Mouse (Mus musculus): Measurements from ENCODE around the gene Clock. TPM values are rescaled to one million over a fixed set of nuclear protein-coding genes. Genes with fewer than 3 reads are reported as not detected.

Clock gene
- polyA plus RNA-seq, 1 experiment, result 1.8 TPM

DNA sequence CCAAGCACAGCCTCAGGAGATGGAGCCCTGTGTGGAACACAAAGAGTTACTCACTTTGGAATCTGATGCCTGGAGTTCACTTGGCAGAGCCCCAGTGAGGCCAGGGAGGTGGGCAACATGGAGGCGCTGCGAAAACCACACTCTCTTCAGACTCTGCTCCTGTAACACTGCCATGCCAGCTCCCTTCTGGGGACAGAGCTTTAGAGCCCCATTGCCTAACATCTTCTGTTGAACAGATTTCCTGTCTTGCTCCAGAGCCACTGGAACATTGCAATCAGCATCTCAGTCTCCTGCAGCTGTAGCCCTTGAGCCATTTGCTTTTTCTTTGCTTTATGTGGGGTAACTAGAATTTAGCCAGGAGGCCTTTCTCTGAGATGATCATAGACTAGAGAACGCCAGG lies 122.3 kb downstream of the Clock start:
- WGBS, result 39% methylated on average over 3 of the region's 3 CpGs
- 0 out of 2 replicates have a peak overlapping the region, but pooled peaks have one; percentile 35 for H3K27ac ChIP-seq (ENCODE audit: control insufficient read depth, insufficient read depth, low read depth, low read length, poor library complexity)
- H3K4me3 ChIP-seq (replicated peaks; ENCODE audit: control insufficient read depth, low read depth, low read length), result peak overlapping the region; percentile 11
- no peak for TF ChIP-seq POLR2A (IDR thresholded peaks at IDR 0.05; ENCODE audit: borderline replicate concordance, control insufficient read depth, low read depth, low read length)
- TF ChIP-seq CTCF (IDR thresholded peaks at IDR 0.05; ENCODE audit: control insufficient read depth, insufficient read depth, low read length), result no peak
- peaks cover 6% of the 10 kb centered on the region for H3K4me1 ChIP-seq (ENCODE audit: control insufficient read depth, insufficient read depth, low read length)

DNA sequence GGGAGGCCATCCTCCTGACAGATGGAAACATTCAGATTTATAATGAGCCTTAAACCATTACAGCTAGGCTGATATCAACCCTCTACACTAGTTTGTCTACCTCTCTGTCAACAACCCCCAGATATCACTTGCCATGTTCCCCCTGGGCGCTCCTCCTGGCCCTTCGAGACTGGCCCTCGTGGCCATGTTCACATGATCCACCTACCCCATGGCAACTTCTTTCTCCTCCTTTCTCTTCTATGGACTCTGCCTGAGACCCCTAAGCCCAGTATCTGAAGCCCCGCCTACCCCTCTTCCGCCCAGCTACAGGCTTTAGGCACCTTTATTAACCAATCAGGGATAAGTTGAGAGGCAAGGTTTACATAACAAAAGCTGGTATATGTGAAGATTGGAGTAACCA lies 124.8 kb downstream of the Clock start:
- TF ChIP-seq POLR2A (IDR thresholded peaks at IDR 0.05; ENCODE audit: borderline replicate concordance, control insufficient read depth, low read depth, low read length) (no peak), CTCF (IDR thresholded peaks at IDR 0.05; ENCODE audit: control insufficient read depth, insufficient read depth, low read length) (no peak)
- WGBS, result 88% methylated on average over 5 of the region's 5 CpGs
- Histone ChIP-seq H3K4me3 (replicated peaks; ENCODE audit: control insufficient read depth, low read depth, low read length) (no peak overlapping the region), H3K27ac (ENCODE audit: control insufficient read depth, insufficient read depth, low read depth, low read length, poor library complexity) (no peak overlapping the region), H3K4me1 (ENCODE audit: control insufficient read depth, insufficient read depth, low read length) (peaks cover 2% of the 10 kb centered on the region)

DNA sequence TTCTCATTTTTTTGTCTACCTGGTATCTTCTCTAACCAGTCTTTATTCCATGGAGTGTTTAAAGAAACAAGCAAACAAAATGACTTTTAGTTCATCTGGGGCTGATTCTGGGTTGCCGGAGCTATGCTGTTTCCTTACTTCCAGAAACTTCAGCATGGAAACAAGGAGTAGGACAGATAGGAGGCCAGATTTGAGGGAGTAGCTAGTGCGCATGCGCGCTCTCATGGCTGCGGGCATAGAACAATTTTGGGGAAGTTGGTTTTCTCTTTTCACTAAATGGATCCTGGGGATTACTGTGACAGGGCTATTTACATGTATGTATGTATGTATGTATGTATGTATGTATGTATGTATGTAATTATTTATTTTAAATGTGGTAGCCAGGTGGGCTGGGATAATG lies 125.4 kb downstream of the Clock start:
- H3K4me3 ChIP-seq (replicated peaks; ENCODE audit: control insufficient read depth, low read depth, low read length), result no peak overlapping the region
- no peak for TF ChIP-seq CTCF (IDR thresholded peaks at IDR 0.05; ENCODE audit: control insufficient read depth, insufficient read depth, low read length)
- no peak for TF ChIP-seq POLR2A (IDR thresholded peaks at IDR 0.05; ENCODE audit: borderline replicate concordance, control insufficient read depth, low read depth, low read length)
- peaks cover 2% of the 10 kb centered on the region for H3K4me1 ChIP-seq (ENCODE audit: control insufficient read depth, insufficient read depth, low read length)
- 74% methylated on average over 5 of the region's 5 CpGs for WGBS
- no peak overlapping the region for H3K27ac ChIP-seq (ENCODE audit: control insufficient read depth, insufficient read depth, low read depth, low read length, poor library complexity)

DNA sequence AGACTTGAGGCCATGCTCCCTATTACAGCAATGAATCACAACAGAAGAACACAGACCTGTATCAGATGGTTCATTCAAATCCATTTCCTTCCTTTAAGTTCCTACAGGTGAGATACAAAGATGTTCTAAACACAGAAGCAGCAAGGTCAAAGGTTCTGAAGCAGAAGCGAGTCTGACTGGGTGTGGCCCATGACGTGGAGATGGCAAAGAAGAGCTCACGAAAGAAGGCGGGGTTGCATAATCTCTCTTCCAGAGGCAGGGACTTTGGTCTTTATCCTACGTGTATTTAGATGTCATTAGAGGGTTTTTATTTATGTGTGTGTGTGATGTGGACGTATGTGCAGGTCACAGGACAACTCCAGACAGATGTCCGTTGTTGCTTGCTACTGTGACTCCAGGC lies 126.9 kb downstream of the Clock start:
- Histone ChIP-seq H3K27ac (ENCODE audit: control insufficient read depth, insufficient read depth, low read depth, low read length, poor library complexity) (no peak overlapping the region), H3K4me3 (replicated peaks; ENCODE audit: control insufficient read depth, low read depth, low read length) (no peak overlapping the region), H3K4me1 (ENCODE audit: control insufficient read depth, insufficient read depth, low read length) (peaks cover 2% of the 10 kb centered on the region)
- TF ChIP-seq CTCF (IDR thresholded peaks at IDR 0.05; ENCODE audit: control insufficient read depth, insufficient read depth, low read length) (no peak), POLR2A (IDR thresholded peaks at IDR 0.05; ENCODE audit: borderline replicate concordance, control insufficient read depth, low read depth, low read length) (no peak)
- 56% methylated on average over 7 of the region's 7 CpGs for WGBS

DNA sequence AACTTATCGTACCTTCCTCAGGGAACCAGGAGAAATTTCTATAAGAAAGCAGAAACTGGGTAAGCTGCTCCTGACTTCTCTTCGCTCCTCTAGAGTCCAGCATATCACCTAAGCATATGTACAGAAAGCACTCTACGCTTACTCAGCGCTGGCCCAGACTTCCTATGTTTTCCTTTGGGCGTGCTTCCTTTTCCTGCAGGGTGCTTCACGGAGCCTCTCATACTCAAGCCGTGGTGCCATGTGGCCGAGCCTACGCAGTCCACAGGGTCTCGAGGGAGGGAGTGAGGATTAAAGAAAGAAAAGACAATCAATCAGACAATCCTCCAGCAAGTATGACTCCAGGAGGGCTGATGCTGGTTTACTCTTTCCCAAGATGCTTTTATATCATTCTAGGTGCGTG lies 127.8 kb downstream of the Clock start:
- H3K4me3 ChIP-seq (replicated peaks; ENCODE audit: control insufficient read depth, low read depth, low read length), result no peak overlapping the region
- TF ChIP-seq CTCF (IDR thresholded peaks at IDR 0.05; ENCODE audit: control insufficient read depth, insufficient read depth, low read length) (no peak), POLR2A (IDR thresholded peaks at IDR 0.05; ENCODE audit: borderline replicate concordance, control insufficient read depth, low read depth, low read length) (no peak)
- WGBS, result 35% methylated on average over 11 of the region's 11 CpGs
- no peak overlapping the region for H3K27ac ChIP-seq (ENCODE audit: control insufficient read depth, insufficient read depth, low read depth, low read length, poor library complexity)
- H3K4me1 ChIP-seq (ENCODE audit: control insufficient read depth, insufficient read depth, low read length), result peaks cover 2% of the 10 kb centered on the region

DNA sequence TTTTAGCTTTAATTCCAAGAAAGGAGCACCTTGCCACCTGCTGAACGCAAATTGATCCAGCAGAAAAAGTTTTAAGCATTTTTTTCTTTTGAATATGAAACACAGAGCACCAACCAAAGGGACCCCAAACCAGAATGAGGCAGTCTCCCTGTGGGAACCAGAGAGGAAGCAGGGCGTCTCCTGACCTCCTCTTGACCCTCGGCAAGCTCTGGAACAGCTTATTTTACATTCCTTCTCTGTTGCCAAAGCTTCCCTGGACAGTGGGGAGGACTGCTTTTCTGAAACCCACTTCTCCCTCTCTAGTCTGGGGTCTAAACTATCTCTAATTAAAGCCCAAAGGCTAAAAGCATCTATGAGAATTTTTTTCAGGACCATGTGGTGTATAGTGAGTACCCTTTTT lies 128.2 kb downstream of the Clock start:
- Histone ChIP-seq H3K27ac (ENCODE audit: control insufficient read depth, insufficient read depth, low read depth, low read length, poor library complexity) (no peak overlapping the region), H3K4me1 (ENCODE audit: control insufficient read depth, insufficient read depth, low read length) (peaks cover 2% of the 10 kb centered on the region), H3K4me3 (replicated peaks; ENCODE audit: control insufficient read depth, low read depth, low read length) (no peak overlapping the region)
- WGBS, result 45% methylated on average over 3 of the region's 3 CpGs
- TF ChIP-seq CTCF (IDR thresholded peaks at IDR 0.05; ENCODE audit: control insufficient read depth, insufficient read depth, low read length) (no peak), POLR2A (IDR thresholded peaks at IDR 0.05; ENCODE audit: borderline replicate concordance, control insufficient read depth, low read depth, low read length) (no peak)

DNA sequence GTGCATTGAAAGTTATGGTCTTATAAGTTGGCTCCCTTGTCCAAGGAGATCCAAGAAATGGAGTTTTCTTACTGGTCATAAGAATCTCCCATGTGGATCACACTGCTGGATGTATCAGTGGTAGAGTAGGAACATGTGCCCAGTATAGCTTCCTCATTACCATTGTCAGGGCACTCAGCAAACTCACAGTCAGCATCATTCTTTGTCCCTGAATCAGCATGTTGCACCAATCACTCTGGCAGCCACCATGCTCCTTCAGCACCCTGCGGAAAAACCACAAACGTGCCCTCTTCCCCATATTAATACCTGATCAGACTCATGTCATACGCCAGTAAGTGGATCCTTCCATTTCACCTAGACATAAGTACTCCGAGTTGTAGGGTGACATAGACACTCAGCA lies 129.5 kb downstream of the Clock start:
- H3K4me1 ChIP-seq (ENCODE audit: control insufficient read depth, insufficient read depth, low read length), result peaks cover 2% of the 10 kb centered on the region
- no peak overlapping the region for H3K27ac ChIP-seq (ENCODE audit: control insufficient read depth, insufficient read depth, low read depth, low read length, poor library complexity)
- 59% methylated on average over 4 of the region's 4 CpGs for whole genome bisulfite sequencing
- H3K4me3 ChIP-seq (replicated peaks; ENCODE audit: control insufficient read depth, low read depth, low read length), result no peak overlapping the region
- no peak for TF ChIP-seq CTCF (IDR thresholded peaks at IDR 0.05; ENCODE audit: control insufficient read depth, insufficient read depth, low read length)
- no peak for TF ChIP-seq POLR2A (IDR thresholded peaks at IDR 0.05; ENCODE audit: borderline replicate concordance, control insufficient read depth, low read depth, low read length)

DNA sequence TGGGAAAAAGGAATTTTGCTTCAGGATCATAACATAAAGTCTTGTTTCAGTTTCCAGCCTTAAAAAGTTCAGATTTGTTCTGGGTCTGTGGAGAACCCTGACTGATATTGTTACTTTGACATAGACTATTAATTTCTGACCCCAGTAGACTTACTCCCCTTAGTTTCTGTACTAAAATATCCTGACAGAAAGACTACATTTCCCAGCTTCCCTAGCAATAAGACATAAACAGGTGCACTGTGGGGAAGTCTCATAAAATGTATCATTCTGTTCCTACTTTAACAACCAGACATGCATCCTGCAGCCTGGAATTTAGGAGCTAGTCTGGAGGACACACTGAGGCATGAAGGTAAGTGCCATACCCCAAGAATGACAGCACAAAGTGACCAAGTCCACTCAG lies 133.6 kb downstream of the Clock start:
- no peaks in the 10 kb centered on the region for H3K4me1 ChIP-seq (ENCODE audit: control insufficient read depth, insufficient read depth, low read length)
- TF ChIP-seq CTCF (IDR thresholded peaks at IDR 0.05; ENCODE audit: control insufficient read depth, insufficient read depth, low read length), result no peak
- no peak for TF ChIP-seq POLR2A (IDR thresholded peaks at IDR 0.05; ENCODE audit: borderline replicate concordance, control insufficient read depth, low read depth, low read length)
- H3K4me3 ChIP-seq (replicated peaks; ENCODE audit: control insufficient read depth, low read depth, low read length), result no peak overlapping the region
- H3K27ac ChIP-seq (ENCODE audit: control insufficient read depth, insufficient read depth, low read depth, low read length, poor library complexity), result no peak overlapping the region

DNA sequence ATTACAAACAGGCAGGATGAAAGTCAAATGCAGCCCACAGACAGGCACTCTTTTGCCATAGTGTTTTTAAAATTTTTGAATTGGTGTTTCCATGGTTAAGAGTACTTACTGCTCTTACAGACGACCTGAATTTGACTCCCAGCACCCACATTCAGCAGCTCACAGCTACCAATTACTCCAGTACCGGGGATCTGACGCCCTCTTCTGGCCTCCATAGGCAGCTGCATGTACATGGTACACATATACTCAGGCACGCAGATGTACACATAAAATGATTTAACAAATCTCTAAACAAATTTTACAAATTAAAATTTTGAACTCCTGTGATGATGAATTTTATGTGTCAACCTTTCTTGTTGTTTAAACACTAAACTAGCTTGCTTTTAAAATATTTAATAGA lies 134.1 kb downstream of the Clock start:
- Histone ChIP-seq H3K4me3 (replicated peaks; ENCODE audit: control insufficient read depth, low read depth, low read length) (no peak overlapping the region), H3K27ac (ENCODE audit: control insufficient read depth, insufficient read depth, low read depth, low read length, poor library complexity) (no peak overlapping the region), H3K4me1 (ENCODE audit: control insufficient read depth, insufficient read depth, low read length) (no peaks in the 10 kb centered on the region)
- WGBS, result 81% methylated on average over 4 of the region's 4 CpGs
- TF ChIP-seq POLR2A (IDR thresholded peaks at IDR 0.05; ENCODE audit: borderline replicate concordance, control insufficient read depth, low read depth, low read length), result no peak
- TF ChIP-seq CTCF (IDR thresholded peaks at IDR 0.05; ENCODE audit: control insufficient read depth, insufficient read depth, low read length), result no peak
